Mouse (Mus musculus): Measurements from ENCODE around the gene Gcdh.

GRCm38 (mm10) chr8:84888280-84888679 is 5.4 kb downstream of the Gcdh start:
- TF ChIP-seq CTCF (IDR thresholded peaks at IDR 0.05; ENCODE audit: insufficient read depth, low read length) (no peak), POLR2A (IDR thresholded peaks at IDR 0.05; ENCODE audit: borderline replicate concordance, extremely low read depth, low read depth, low read length) (no peak)
